Mouse (Mus musculus): Measurements from ENCODE around the gene Cenpi.

GRCm38 (mm10) chrX:134296301-134296700 lies 11.6 kb upstream of the Cenpi start:
- TF ChIP-seq POLR2A (IDR thresholded peaks at IDR 0.05; ENCODE audit: control insufficient read depth, extremely low read depth, insufficient read depth, low read length, poor library complexity) (no peak), CTCF (IDR thresholded peaks at IDR 0.05; ENCODE audit: borderline replicate concordance, control insufficient read depth, extremely low read depth, insufficient read depth, low read length, poor library complexity) (no peak)
